Mouse (Mus musculus) cortical plate, adult 2 months (tissue): Measurements from ENCODE around the gene Smarcc1.

Experiments used
- CTCF ChIP-seq: fragments of 200-500 bp; IDR thresholded peaks from 2 replicates; pipeline ENCODE4 v1.5.1; 2011; ENCODE audit warnings: mild to moderate bottlenecking, control low read depth, low read length; ENCODE audit not compliant: insufficient read depth; ENCODE audit errors: extremely low read depth
- POLR2A ChIP-seq: fragments of 200-500 bp; IDR thresholded peaks from 2 replicates; pipeline ENCODE4 v1.6.1; 2011; ENCODE audit warnings: mild to moderate bottlenecking, low read length, control low read depth; ENCODE audit not compliant: insufficient read depth; ENCODE audit errors: extremely low read depth

DNA sequence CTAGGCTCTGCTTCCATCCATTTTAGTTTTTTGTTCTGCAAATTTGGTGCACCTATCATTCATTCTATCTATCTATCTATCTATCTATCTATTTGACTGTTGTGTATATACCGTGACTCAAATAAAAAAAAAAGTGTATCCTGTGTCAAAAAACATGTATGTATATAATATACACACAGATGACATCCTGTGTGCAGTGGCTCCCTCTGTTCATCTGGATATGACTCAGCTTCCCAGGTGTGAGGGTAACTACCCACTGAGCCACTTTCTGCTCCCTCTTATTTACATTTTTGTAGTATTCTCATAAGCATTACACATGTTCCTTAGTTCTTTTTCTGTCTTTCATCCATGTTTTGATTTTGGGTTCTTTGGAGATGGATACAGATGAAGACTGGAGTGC is 24.6 kb downstream of the Smarcc1 start:
- TF ChIP-seq CTCF (no peak), POLR2A (no peak)
